Mouse (Mus musculus) MEL (cell line): ENCODE data around the gene Vps4b. TPM values are rescaled to one million over a fixed set of nuclear protein-coding genes. Genes with fewer than 3 reads are reported as not detected.
A peak's percentile ranks its signal among the peaks of the same experiment; 100 is the strongest.

Source experiments
- DNase-seq: peaks from one replicate; pipeline ENCODE4 v3.0.0; 2011; ENCODE audit warnings: low read depth, low spot score
- H3K27ac ChIP-seq: 2 replicates; pipeline ENCODE4 v1.5.1; 2012; ENCODE audit warnings: low read depth, mild to moderate bottlenecking, control low read depth, low read length, moderate library complexity; ENCODE audit not compliant: control insufficient read depth
- H3K27me3 ChIP-seq, 2 experiments: fragments of 150-350 bp in 1 of 2; sonication (generic) in 1 of 2; 2 replicates each; pipeline ENCODE4 v1.6.1; 2012; ENCODE audit warnings: low read length in 2 of 2, mild to moderate bottlenecking in 2 of 2, improper control_type of control experiment in 1 of 2, moderate library complexity in 1 of 2; ENCODE audit not compliant: insufficient read depth in 2 of 2, control insufficient read depth in 1 of 2
- H3K36me3 ChIP-seq, 2 experiments: 2 replicates each; pipeline ENCODE4 v1.6.1; 2012 to 2014; ENCODE audit warnings: low read length in 2 of 2, improper control_type of control experiment in 1 of 2, inconsistent platforms in 1 of 2, mild to moderate bottlenecking in 1 of 2; ENCODE audit not compliant: insufficient read depth in 2 of 2, control insufficient read depth in 1 of 2
- H3K4me1 ChIP-seq, 2 experiments: fragments of 150-350 bp in 1 of 2; sonication (generic) in 1 of 2; 2 replicates each; pipeline ENCODE4 v1.6.1; 2012; ENCODE audit warnings: low read length in 2 of 2, improper control_type of control experiment in 1 of 2, mild to moderate bottlenecking in 1 of 2; ENCODE audit not compliant: insufficient read depth in 2 of 2, control insufficient read depth in 1 of 2
- H3K4me3 ChIP-seq, 2 experiments: fragments of 150-350 bp in 1 of 2; sonication (generic) in 1 of 2; 2 replicates each; pipeline ENCODE4 v1.5.1; 2012; ENCODE audit warnings: low read depth in 2 of 2, low read length in 2 of 2, mild to moderate bottlenecking in 2 of 2, moderate library complexity in 2 of 2, control low read depth in 1 of 2, improper control_type of control experiment in 1 of 2; ENCODE audit not compliant: control insufficient read depth in 1 of 2, insufficient read depth in 1 of 2
- H3K79me2 ChIP-seq: 2 replicates; pipeline ENCODE4 v1.6.1; 2012; ENCODE audit warnings: mild to moderate bottlenecking, low read length, moderate library complexity; ENCODE audit not compliant: control insufficient read depth, poor library complexity, insufficient read depth
- H3K9ac ChIP-seq: 2 replicates; pipeline ENCODE4 v1.6.1; 2012; ENCODE audit warnings: low read depth, mild to moderate bottlenecking, control low read depth, low read length, moderate library complexity; ENCODE audit not compliant: control insufficient read depth, poor library complexity, severe bottlenecking
- H3K9me3 ChIP-seq: fragments of 150-350 bp; sonication (generic); replicated peaks from 2 replicates; pipeline ENCODE4 v1.6.1; 2012; ENCODE audit warnings: mild to moderate bottlenecking, low read length, improper control_type of control experiment, moderate library complexity; ENCODE audit not compliant: insufficient read depth
- CTCF ChIP-seq, 3 experiments: IDR thresholded peaks in 2 of 3; conservative IDR thresholded peaks in 1 of 3; 2 replicates each; pipeline ENCODE4 v1.5.1; 2011 to 2012; ENCODE audit warnings: low read length in 3 of 3, low read depth in 2 of 3, mild to moderate bottlenecking in 2 of 3, improper control_type of control experiment in 1 of 3, inconsistent platforms in 1 of 3, mixed read lengths in 1 of 3, moderate library complexity in 1 of 3; ENCODE audit not compliant: control insufficient read depth in 1 of 3, insufficient read depth in 1 of 3, poor library complexity in 1 of 3, severe bottlenecking in 1 of 3
- E2F4 ChIP-seq: IDR thresholded peaks from 2 replicates; pipeline ENCODE4 v1.6.1; 2011; ENCODE audit warnings: low read depth, low read length, improper control_type of control experiment, borderline replicate concordance
- GATA1 ChIP-seq: IDR thresholded peaks from 2 replicates; pipeline ENCODE4 v1.6.1; 2011; ENCODE audit warnings: low read depth, low read length, improper control_type of control experiment
- JUND ChIP-seq: IDR thresholded peaks from 2 replicates; pipeline ENCODE4 v1.6.1; 2011; ENCODE audit warnings: low read depth, mild to moderate bottlenecking, improper control_type of control experiment, low read length
- MAX ChIP-seq: IDR thresholded peaks from 2 replicates; pipeline ENCODE4 v1.6.1; 2011; ENCODE audit warnings: low read length, improper control_type of control experiment
- MAZ ChIP-seq: IDR thresholded peaks from 2 replicates; pipeline ENCODE4 v1.6.1; 2012; ENCODE audit warnings: low read depth, mild to moderate bottlenecking, inconsistent platforms, low read length, improper control_type of control experiment
- NELFE ChIP-seq: IDR thresholded peaks from 2 replicates; pipeline ENCODE4 v1.6.1; 2011; ENCODE audit warnings: low read depth, low read length, improper control_type of control experiment
- NRF1 ChIP-seq: IDR thresholded peaks from 2 replicates; pipeline ENCODE4 v1.6.1; 2014; ENCODE audit warnings: low read depth, mild to moderate bottlenecking, inconsistent platforms, low read length, improper control_type of control experiment, moderate library complexity; ENCODE audit not compliant: poor library complexity, insufficient read depth, severe bottlenecking
- POLR2AphosphoS2 ChIP-seq: IDR thresholded peaks from 2 replicates; pipeline ENCODE4 v1.6.1; 2011; ENCODE audit warnings: low read length, improper control_type of control experiment
- RAD21 ChIP-seq: IDR thresholded peaks from 2 replicates; pipeline ENCODE4 v1.6.1; 2011; ENCODE audit warnings: mild to moderate bottlenecking, low read depth, low read length, improper control_type of control experiment
- SIN3A ChIP-seq: IDR thresholded peaks from 2 replicates; pipeline ENCODE4 v1.6.1; 2012; ENCODE audit warnings: low read length, improper control_type of control experiment, inconsistent platforms
- SMC3 ChIP-seq: IDR thresholded peaks from 2 replicates; pipeline ENCODE4 v1.6.1; 2011; ENCODE audit warnings: low read depth, low read length, improper control_type of control experiment
- TBP ChIP-seq: IDR thresholded peaks from 2 replicates; pipeline ENCODE4 v1.8.0; 2011; ENCODE audit warnings: low read depth, low read length, improper control_type of control experiment
- USF1 ChIP-seq: IDR thresholded peaks from 2 replicates; pipeline ENCODE4 v1.6.1; 2014; ENCODE audit warnings: low read depth, mild to moderate bottlenecking, inconsistent platforms, low read length, improper control_type of control experiment, moderate library complexity
- ZC3H11A ChIP-seq: IDR thresholded peaks from 2 replicates; pipeline ENCODE4 v1.6.1; 2012; ENCODE audit warnings: low read depth, mild to moderate bottlenecking, inconsistent platforms, low read length, improper control_type of control experiment
- ZNF384 ChIP-seq: IDR thresholded peaks from 2 replicates; pipeline ENCODE4 v1.6.1; 2012; ENCODE audit warnings: low read depth, mild to moderate bottlenecking, inconsistent platforms, low read length, improper control_type of control experiment
- polyA plus RNA-seq, 2 experiments: library from polyadenylated mRNA; stranded (reverse) in 1 of 2; unstranded in 1 of 2; fragments of >175 nt in 1 of 2; fragments of >200 nt in 1 of 2; gene quantifications; 2 replicates each; pipeline versions ENCODE4 v1.2.1 to v1.2.4; 2012; ENCODE audit warnings: low replicate concordance in 2 of 2, low read depth in 1 of 2; ENCODE audit not compliant: insufficient read length in 2 of 2, insufficient read depth in 1 of 2, missing spikeins in 1 of 2
- total RNA-seq: library from RNA; depleted of rRNA; stranded (reverse); fragments of 300-350 nt; gene quantifications from 2 replicates; pipeline ENCODE4 v1.2.3, GENCODE M21; 2012

Gene Vps4b
- total and polyA plus RNA-seq, 3 experiments = 43.9 to 91.1 (median 80.4) TPM

- no peak for TF ChIP-seq NELFE
- TF ChIP-seq USF1 = no peak
- TF ChIP-seq JUND = no peak
- TF ChIP-seq GATA1 = no peak
- no peak; the same call in 1 of the 2 replicates for TF ChIP-seq RAD21
- TF ChIP-seq, all 39 proteins: peak for 3
Observed at GRCm38 (mm10) chr1:106815265-106815664, 18.7 kb upstream of the Vps4b start (continued).

GRCm38 (mm10) chr1:106814864-106815263, 18.3 kb upstream of the Vps4b start:
- no peak overlapping the region for H3K9ac ChIP-seq
- no peaks in the 10 kb centered on the region for H3K79me2 ChIP-seq
- TF ChIP-seq GATA1 = no peak
- TF ChIP-seq SMC3 = no peak
- no peak for TF ChIP-seq SIN3A
- TF ChIP-seq E2F4 = no peak
- TF ChIP-seq MAZ = no peak
- TF ChIP-seq ZNF384 = no peak
- TF ChIP-seq JUND = no peak
- no peak for TF ChIP-seq ZC3H11A
- TF ChIP-seq MAX = no peak
- peaks cover 3 to 6% of the 10 kb centered on the region in 2 experiments; a peak in 2 of 4 replicates for H3K4me1 ChIP-seq
- H3K4me3 ChIP-seq = no peak overlapping the region
- peak; percentile 38 for DNase-seq
- H3K9me3 ChIP-seq = no peaks in the 10 kb centered on the region
- H3K36me3 ChIP-seq = peaks cover 0 to 4% of the 10 kb centered on the region in 2 experiments; a peak in 2 of 4 replicates
- H3K27me3 ChIP-seq = no peaks in the 10 kb centered on the region
- H3K27ac ChIP-seq = no peak overlapping the region

- H3K27me3 ChIP-seq = no peaks in the 10 kb centered on the region
Observed at GRCm38 (mm10) chr1:106799931-106800330, 3.4 kb upstream of the Vps4b start.

More at GRCm38 (mm10) chr1:106799931-106800330, 3.4 kb upstream of the Vps4b start:
- Histone ChIP-seq H3K27ac (no peak overlapping the region), H3K4me3 (no peak overlapping the region), H3K4me1 (peaks cover 4 to 13% of the 10 kb centered on the region in 2 experiments), H3K9ac (no peak overlapping the region), H3K9me3 (no peaks in the 10 kb centered on the region), H3K79me2 (peaks cover 14% of the 10 kb centered on the region), H3K36me3 (peaks cover 0 to 24% of the 10 kb centered on the region in 2 experiments; a peak in 2 of 4 replicates)
- peak; percentile 46 for DNase-seq
- TF ChIP-seq RAD21 (peak; percentile 30), POLR2AphosphoS2 (no peak), TBP (no peak), NRF1 (no peak), CTCF (IDR thresholded peaks at IDR 0.05 in 2 of 3, conservative IDR thresholded peaks at IDR 0.05 in 1 of 3; ENCODE audit: control insufficient read depth in 1 of 3, insufficient read depth in 1 of 3, low read depth in 2 of 3, low read length in 3 of 3, poor library complexity in 1 of 3, severe bottlenecking in 1 of 3) (peak in 2 of 3 experiments; percentile 44 to 48; a peak in 4 of 6 replicates), SMC3 (peak; percentile 40)
